Mouse (Mus musculus): ENCODE measurements around the gene Prmt3. TPM values are rescaled to one million over a fixed set of nuclear protein-coding genes. Genes with fewer than 3 reads are reported as not detected.

Prmt3 gene
- polyA plus RNA-seq, 1 experiment from 2014 or later: 41.1 TPM

GRCm38 (mm10) chr7:49857347-49857746 is 79.2 kb downstream of the Prmt3 start:
- no peaks in the 10 kb centered on the region; the same call in 1 of the 2 replicates for H3K4me1 ChIP-seq (replicated peaks)
- peaks cover 7% of the 10 kb centered on the region; the same call in 1 of the 2 replicates for H3K36me3 ChIP-seq
- no peaks in the 10 kb centered on the region for H3K9me3 ChIP-seq (replicated peaks)
- ATAC-seq (replicated peaks; ENCODE audit: insufficient number of reproducible peaks, insufficient read depth, low FRiP score, low read depth): no peak
- WGBS: 74% methylated on average over 5 of the region's 5 CpGs
- no peak overlapping the region for H3K27ac ChIP-seq
- H3K9ac ChIP-seq: no peak overlapping the region
- no peak overlapping the region for H3K4me2 ChIP-seq
- no peaks in the 10 kb centered on the region for H3K27me3 ChIP-seq
- H3K4me3 ChIP-seq: no peak overlapping the region

DNA sequence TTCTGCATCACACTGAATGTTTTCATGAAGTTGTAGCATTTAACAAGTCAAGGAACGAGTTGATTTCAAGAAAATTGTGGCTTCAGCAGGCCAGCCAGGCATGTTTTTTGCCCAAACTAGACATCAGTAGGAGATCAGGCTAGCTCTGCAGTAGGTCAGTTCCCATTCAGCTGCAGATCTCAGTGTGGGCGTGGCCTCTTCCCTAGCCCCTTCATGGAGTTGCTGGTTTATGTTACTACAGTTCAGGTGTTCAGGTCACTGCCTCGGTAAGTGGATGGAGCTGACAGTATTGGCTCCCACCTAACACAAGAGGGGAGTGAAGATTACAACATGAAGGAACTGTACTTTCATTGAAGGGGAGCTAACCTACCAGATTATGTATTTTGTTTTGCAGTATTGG is 80.1 kb downstream of the Prmt3 start:
- Histone ChIP-seq H3K9me3 (replicated peaks) (no peaks in the 10 kb centered on the region), H3K27ac (no peak overlapping the region), H3K4me3 (no peak overlapping the region), H3K9ac (no peak overlapping the region), H3K27me3 (no peaks in the 10 kb centered on the region), H3K4me2 (no peak overlapping the region), H3K4me1 (replicated peaks) (no peaks in the 10 kb centered on the region; the same call in 1 of the 2 replicates), H3K36me3 (peaks cover 7% of the 10 kb centered on the region; the same call in 1 of the 2 replicates)
- ATAC-seq (replicated peaks; ENCODE audit: insufficient number of reproducible peaks, insufficient read depth, low FRiP score, low read depth): no peak
- WGBS: 73% methylated on average over 3 of the region's 3 CpGs

DNA sequence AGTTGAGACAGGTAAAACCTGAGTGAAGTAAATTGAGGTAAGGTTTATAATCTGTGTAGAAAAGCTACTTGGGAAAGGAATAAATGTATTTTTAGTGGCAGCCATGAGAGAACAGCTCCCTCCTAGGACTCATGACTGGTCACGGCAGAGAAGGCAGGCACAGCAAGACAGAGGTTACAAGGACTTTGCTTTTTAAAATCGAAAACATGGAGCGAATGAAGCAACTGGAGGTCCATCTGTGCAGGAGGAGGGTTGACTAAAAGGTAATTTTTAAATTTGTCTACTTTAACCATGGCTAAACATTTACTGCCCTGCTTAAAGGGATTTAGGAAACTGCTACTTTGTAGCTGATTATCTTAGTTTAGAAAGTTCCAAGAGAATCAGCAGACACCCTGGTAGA is 81.7 kb downstream of the Prmt3 start:
- 91% methylated on average over 3 of the region's 3 CpGs for WGBS
- ATAC-seq (replicated peaks; ENCODE audit: insufficient number of reproducible peaks, insufficient read depth, low FRiP score, low read depth): no peak
- no peaks in the 10 kb centered on the region for H3K4me1 ChIP-seq (replicated peaks)
- no peak overlapping the region for H3K4me2 ChIP-seq
- H3K27ac ChIP-seq: no peak overlapping the region
- peaks cover 7% of the 10 kb centered on the region; the same call in 1 of the 2 replicates for H3K36me3 ChIP-seq
- no peak overlapping the region for H3K9ac ChIP-seq
- H3K4me3 ChIP-seq: no peak overlapping the region
- H3K9me3 ChIP-seq (replicated peaks): no peaks in the 10 kb centered on the region
- no peaks in the 10 kb centered on the region for H3K27me3 ChIP-seq

DNA sequence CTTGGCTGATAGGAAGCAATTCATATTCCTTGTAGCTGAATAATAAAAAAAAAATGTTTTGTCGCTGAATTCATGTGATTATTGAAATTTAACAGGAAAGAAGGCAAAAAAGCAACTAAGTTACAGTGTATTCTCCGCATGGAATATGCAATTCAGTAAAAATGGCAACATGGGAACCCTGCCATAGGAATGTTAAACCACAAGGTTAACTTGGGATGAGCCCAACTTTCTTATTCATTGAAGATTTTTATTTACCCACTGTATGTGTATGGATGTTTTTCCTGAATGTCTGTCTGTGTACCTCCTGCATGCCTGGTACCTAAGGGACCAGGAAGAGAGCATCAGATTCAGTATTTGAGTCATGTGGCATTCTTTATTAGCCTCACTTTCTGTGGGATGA is 83.0 kb downstream of the Prmt3 start:
- peaks cover 7% of the 10 kb centered on the region; the same call in 1 of the 2 replicates for H3K36me3 ChIP-seq
- no peaks in the 10 kb centered on the region for H3K9me3 ChIP-seq (replicated peaks)
- H3K27me3 ChIP-seq: no peaks in the 10 kb centered on the region
- H3K4me1 ChIP-seq (replicated peaks): no peaks in the 10 kb centered on the region
- no peak for ATAC-seq (replicated peaks; ENCODE audit: insufficient number of reproducible peaks, insufficient read depth, low FRiP score, low read depth)
- no peak overlapping the region for H3K9ac ChIP-seq
- no peak overlapping the region for H3K27ac ChIP-seq
- WGBS: 85% methylated on average over 2 of the region's 2 CpGs
- H3K4me2 ChIP-seq: no peak overlapping the region
- H3K4me3 ChIP-seq: no peak overlapping the region

DNA sequence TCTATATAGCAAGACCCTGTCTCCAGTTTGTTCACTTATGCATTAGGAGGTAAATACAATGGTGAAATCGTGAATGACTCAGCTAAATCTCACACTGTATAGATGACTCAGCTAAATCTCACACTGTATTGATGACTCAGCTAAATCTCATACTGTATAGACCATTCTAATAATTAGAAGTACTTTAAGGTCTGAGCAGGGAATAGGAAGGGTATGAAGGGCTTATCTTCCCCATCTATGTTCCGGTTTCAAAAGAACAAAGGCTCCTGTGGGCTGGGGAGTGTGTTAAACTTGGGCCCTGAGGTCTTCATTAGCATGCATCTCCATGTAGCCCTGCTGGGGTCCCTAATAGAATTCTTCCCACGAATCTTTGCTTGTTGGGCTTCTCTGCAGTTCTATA is 85.6 kb downstream of the Prmt3 start:
- H3K36me3 ChIP-seq: no peaks in the 10 kb centered on the region
- no peaks in the 10 kb centered on the region for H3K27me3 ChIP-seq
- no peak overlapping the region for H3K9ac ChIP-seq
- no peaks in the 10 kb centered on the region for H3K4me1 ChIP-seq (replicated peaks)
- no peak for ATAC-seq (replicated peaks; ENCODE audit: insufficient number of reproducible peaks, insufficient read depth, low FRiP score, low read depth)
- no peaks in the 10 kb centered on the region for H3K9me3 ChIP-seq (replicated peaks)
- H3K4me2 ChIP-seq: no peak overlapping the region
- no peak overlapping the region for H3K4me3 ChIP-seq
- WGBS: 68% methylated on average over 3 of the region's 3 CpGs
- no peak overlapping the region for H3K27ac ChIP-seq

- H3K4me1 ChIP-seq (replicated peaks): no peaks in the 10 kb centered on the region
- ATAC-seq (replicated peaks; ENCODE audit: insufficient number of reproducible peaks, insufficient read depth, low FRiP score, low read depth): no peak
- H3K9me3 ChIP-seq (replicated peaks): no peaks in the 10 kb centered on the region
- no peak overlapping the region for H3K4me3 ChIP-seq
- H3K27me3 ChIP-seq: no peaks in the 10 kb centered on the region
- H3K27ac ChIP-seq: no peak overlapping the region
- H3K9ac ChIP-seq: no peak overlapping the region
- H3K4me2 ChIP-seq: no peak overlapping the region
- no peaks in the 10 kb centered on the region for H3K36me3 ChIP-seq
- WGBS: 47% methylated on average over 5 of the region's 5 CpGs
These were observed 91.5 kb downstream of the Prmt3 start for GRCm38 (mm10) chr7:49869656-49870055.

- H3K4me3 ChIP-seq: no peak overlapping the region
- no peak overlapping the region for H3K27ac ChIP-seq
- ATAC-seq (replicated peaks; ENCODE audit: insufficient number of reproducible peaks, insufficient read depth, low FRiP score, low read depth): no peak; the same call in 1 of the 2 replicates
- no peaks in the 10 kb centered on the region for H3K9me3 ChIP-seq (replicated peaks)
- H3K9ac ChIP-seq: no peak overlapping the region
- H3K27me3 ChIP-seq: no peaks in the 10 kb centered on the region
- no peaks in the 10 kb centered on the region for H3K4me1 ChIP-seq (replicated peaks)
- no peaks in the 10 kb centered on the region for H3K36me3 ChIP-seq
- 44% methylated on average over 3 of the region's 3 CpGs for WGBS
- H3K4me2 ChIP-seq: no peak overlapping the region
These were observed 92.1 kb downstream of the Prmt3 start for GRCm38 (mm10) chr7:49870276-49870675.

- no peak overlapping the region for H3K4me3 ChIP-seq
- H3K27me3 ChIP-seq: no peaks in the 10 kb centered on the region
- no peaks in the 10 kb centered on the region for H3K36me3 ChIP-seq
- 69% methylated on average over 5 of the region's 5 CpGs for WGBS
- no peak overlapping the region for H3K4me2 ChIP-seq
- H3K4me1 ChIP-seq (replicated peaks): peaks cover 4% of the 10 kb centered on the region
- H3K27ac ChIP-seq: no peak overlapping the region
- H3K9me3 ChIP-seq (replicated peaks): no peaks in the 10 kb centered on the region
- H3K9ac ChIP-seq: no peak overlapping the region
- no peak for ATAC-seq (replicated peaks; ENCODE audit: insufficient number of reproducible peaks, insufficient read depth, low FRiP score, low read depth)
These were observed 99.2 kb downstream of the Prmt3 start for GRCm38 (mm10) chr7:49877307-49877706.

- no peak overlapping the region for H3K4me2 ChIP-seq
- no peak overlapping the region for H3K27ac ChIP-seq
- 82% methylated on average over 13 of the region's 13 CpGs for WGBS
- peaks cover 13% of the 10 kb centered on the region for H3K4me1 ChIP-seq (replicated peaks)
- no peak overlapping the region for H3K4me3 ChIP-seq
- no peak for ATAC-seq (replicated peaks; ENCODE audit: insufficient number of reproducible peaks, insufficient read depth, low FRiP score, low read depth)
- H3K9ac ChIP-seq: no peak overlapping the region
- no peaks in the 10 kb centered on the region for H3K36me3 ChIP-seq
- no peaks in the 10 kb centered on the region for H3K9me3 ChIP-seq (replicated peaks)
- no peaks in the 10 kb centered on the region for H3K27me3 ChIP-seq
These were observed 100.9 kb downstream of the Prmt3 start for GRCm38 (mm10) chr7:49879051-49879450.

GRCm38 (mm10) chr7:49879998-49880707 is 102.0 kb downstream of the Prmt3 start:
- no peak overlapping the region for H3K4me3 ChIP-seq
- H3K9me3 ChIP-seq (replicated peaks): no peaks in the 10 kb centered on the region
- H3K36me3 ChIP-seq: no peaks in the 10 kb centered on the region
- H3K4me1 ChIP-seq (replicated peaks): peaks cover 13% of the 10 kb centered on the region
- no peak for ATAC-seq (replicated peaks; ENCODE audit: insufficient number of reproducible peaks, insufficient read depth, low FRiP score, low read depth)
- no peak overlapping the region for H3K27ac ChIP-seq
- H3K9ac ChIP-seq: no peak overlapping the region
- WGBS: 70% methylated on average over 8 of the region's 8 CpGs
- no peaks in the 10 kb centered on the region for H3K27me3 ChIP-seq
- H3K4me2 ChIP-seq: no peak overlapping the region

GRCm38 (mm10) chr7:49882288-49882687 is 104.1 kb downstream of the Prmt3 start:
- H3K4me2 ChIP-seq: peak overlapping the region; percentile 45
- ATAC-seq (replicated peaks; ENCODE audit: insufficient number of reproducible peaks, insufficient read depth, low FRiP score, low read depth): no peak; the same call in 1 of the 2 replicates
- WGBS: 6% methylated on average over 4 of the region's 4 CpGs

More at GRCm38 (mm10) chr7:49882288-49882687, 104.1 kb downstream of the Prmt3 start:
- Histone ChIP-seq H3K27ac (peak overlapping the region; percentile 42; the same call in 1 of the 2 replicates), H3K4me3 (no peak overlapping the region), H3K27me3 (no peaks in the 10 kb centered on the region), H3K36me3 (no peaks in the 10 kb centered on the region), H3K9me3 (replicated peaks) (no peaks in the 10 kb centered on the region), H3K4me1 (replicated peaks) (peaks cover 13% of the 10 kb centered on the region), H3K9ac (no peak overlapping the region)
